Mouse (Mus musculus) pancreas, adult 10 weeks (tissue): ENCODE results near the gene Ppp2r5a. TPM values are rescaled to one million over a fixed set of nuclear protein-coding genes. Genes with fewer than 3 reads are reported as not detected.

Source experiments
- polyA plus RNA-seq: library from polyadenylated mRNA; stranded (reverse); fragments of 350-450 nt; fragmentation: Illumina TruSeq; extraction: RNeasy Lipid Tissue Mini Kit (QIAGEN cat#74804); gene quantifications from one replicate; pipeline ENCODE4 v1.2.3, GENCODE M21; 2015; ENCODE audit warnings: low read depth, low replicate concordance; ENCODE audit not compliant: insufficient read depth

Ppp2r5a gene
- polyA plus RNA-seq, result 28.2 TPM

DNA sequence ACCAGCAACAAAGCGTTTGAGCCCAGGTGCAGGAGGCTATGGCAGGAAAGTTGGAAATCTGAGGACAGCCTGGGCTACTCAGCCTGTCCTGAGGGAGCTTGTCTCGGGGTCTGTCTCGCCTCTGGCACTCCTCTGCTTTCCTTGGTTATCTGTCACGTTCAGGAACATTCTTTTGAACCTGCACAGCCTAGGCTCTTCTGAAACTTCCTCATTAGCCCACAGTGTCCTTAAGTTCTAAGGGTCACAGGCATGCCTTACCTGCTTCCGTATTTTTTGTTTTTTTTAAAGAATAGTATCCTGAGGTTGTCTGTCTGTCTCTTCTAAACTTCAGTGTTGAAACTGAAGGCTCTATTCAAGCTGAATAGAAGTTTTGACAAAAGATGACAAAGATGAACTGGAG is at the start of gene Ppp2r5a:
TSS of gene Ppp2r5a (minus strand) at position 199 of the 400 bp plus-strand sequence.

DNA sequence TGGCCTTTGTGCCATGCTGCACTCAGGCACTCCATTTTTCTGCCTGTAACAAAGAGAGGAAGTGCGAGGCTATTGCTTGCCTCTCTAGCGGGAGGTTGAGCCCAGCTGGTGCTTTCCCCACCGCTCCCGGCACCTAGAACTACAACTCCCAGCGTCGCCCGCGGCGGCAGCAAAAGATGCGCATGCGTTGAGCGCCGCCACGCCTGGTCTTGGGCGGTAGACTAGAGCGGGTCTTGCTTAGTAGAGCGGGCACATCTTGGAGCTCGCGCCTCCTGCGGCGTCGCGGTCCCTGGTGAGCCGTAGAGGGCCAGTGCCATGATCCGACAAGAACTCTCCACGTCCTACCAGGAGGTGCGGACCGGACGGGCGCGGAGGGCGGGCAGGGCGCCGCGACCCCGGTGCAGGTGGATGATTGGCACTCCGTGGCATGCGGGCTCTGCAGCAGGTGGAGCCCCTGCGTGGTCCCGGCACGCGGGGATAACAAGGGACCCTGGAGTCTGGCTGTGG is 77.3 kb downstream of the Ppp2r5a start, which contains the start of gene Tmem206:
TSS of gene Tmem206 (plus strand) at position 187 of the 507 bp plus-strand sequence.

DNA sequence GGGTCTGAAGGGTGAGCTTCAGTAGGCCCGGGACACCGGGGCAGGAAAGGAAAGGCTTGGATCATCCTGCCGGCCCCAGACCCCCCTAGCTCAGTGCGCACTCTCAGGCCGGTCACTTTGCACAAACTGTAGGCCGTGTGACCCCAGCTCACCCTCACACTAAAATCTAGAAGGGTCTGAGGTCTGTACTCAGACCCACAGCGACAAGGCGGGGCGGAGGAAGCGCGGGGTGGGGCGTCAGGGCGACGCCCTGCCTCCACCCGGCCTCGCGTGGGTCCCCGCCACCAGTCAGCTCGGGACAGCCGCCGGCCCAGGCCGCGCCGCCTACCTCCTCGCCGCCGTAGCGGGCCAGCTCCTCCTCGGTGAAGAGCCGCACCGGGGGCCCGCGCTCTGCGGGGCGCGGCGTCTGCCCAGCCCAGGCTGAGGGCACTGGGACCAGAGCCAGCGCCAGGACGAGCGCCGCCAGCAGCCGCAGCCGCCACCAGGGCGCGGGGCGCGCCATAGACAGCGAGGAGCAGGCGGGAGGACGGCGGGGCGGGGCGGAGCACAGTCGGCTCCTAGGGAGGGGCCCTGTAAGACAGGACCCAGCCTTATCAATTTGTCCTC is 85.4 kb downstream of the Ppp2r5a start, which contains the start of gene Nenf:
TSS of gene Nenf (minus strand) at position 604 of the 606 bp plus-strand sequence.

Other genes starting within 250 kb of the Ppp2r5a start
- not detected for gene Fam71a, start 238.5 kb downstream of the Ppp2r5a start, polyA plus RNA-seq
- 6.2 TPM for gene Atf3, start 185.2 kb downstream of the Ppp2r5a start, polyA plus RNA-seq
- 38.0 TPM for gene Nenf, start 85.1 kb downstream of the Ppp2r5a start, polyA plus RNA-seq
- 4.1 TPM for gene Tmem206, start 77.4 kb downstream of the Ppp2r5a start, polyA plus RNA-seq
- gene Dtl, start 172.3 kb upstream of the Ppp2r5a start, polyA plus RNA-seq, result not detected
- gene Ints7, start 172.4 kb upstream of the Ppp2r5a start, polyA plus RNA-seq, result 3.3 TPM